11 mouse cellular contexts compared by ENCODE assay signal in the genomic region with DNA sequence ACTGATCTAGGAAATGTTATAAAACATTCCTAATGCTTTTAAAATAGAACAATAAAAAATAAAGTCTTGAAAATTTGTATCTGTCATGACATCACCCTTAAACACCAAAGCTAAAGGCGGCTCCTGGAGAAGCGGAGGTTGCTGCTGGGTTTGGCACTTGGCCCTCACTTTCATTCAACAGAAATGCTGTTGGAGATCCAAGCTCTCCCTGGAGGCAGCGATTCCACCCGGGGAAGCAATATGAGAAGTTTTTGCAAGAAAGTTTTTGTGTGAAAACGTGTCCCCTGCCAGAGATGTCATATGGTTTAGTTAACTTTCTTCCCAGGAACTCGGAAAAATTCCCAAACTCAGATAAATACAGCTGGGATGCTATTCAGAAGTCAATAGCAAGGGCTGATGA. TPM values are rescaled to one million over a fixed set of nuclear protein-coding genes. Genes with fewer than 3 reads are reported as not detected.
DNase-seq lines count a peak whose midpoint lies in the region; ATAC-seq lines count a peak whose summit lies in the region.
"Had no signal": no experiment of that assay in that cellular context is flagged by ENCODE, and none has a peak within 500 bp of the region (broad histone marks: within the 10 kb centered on the region; RNA-seq: fewer than 3 reads in every experiment).

No protein-coding gene starts in this region.

- no peaks in the 10 kb centered on the region for H3K27me3 ChIP-seq in hindbrain, embryonic 13.5 days
- H3K27me3 ChIP-seq in hindbrain, embryonic 10.5 days (ENCODE audit: insufficient read depth, poor library complexity, severe bottlenecking), result no peaks in the 10 kb centered on the region
- no peaks in the 10 kb centered on the region for H3K27me3 ChIP-seq in stomach, embryonic 15.5 days (replicated peaks)
- H3K27me3 ChIP-seq: forebrain, embryonic 12.5 days had no signal

- no peak for DNase-seq in hindbrain, embryonic 10.5 days (ENCODE audit: low spot score)
- peak; percentile 57 to 61 for DNase-seq in right cerebral cortex, postnatal 10 days (ENCODE audit: low spot score in 2 of 2)
- DNase-seq in right cerebral cortex, postnatal 36 days (ENCODE audit: low spot score in 2 of 2), result no peak
- DNase-seq in heart, adult 8-10 months (ENCODE audit: low spot score), result peak; percentile 74
- DNase-seq in layer of hippocampus, adult 9-10 months (ENCODE audit: low spot score), result no peak
- no peak for DNase-seq in embryo, embryonic 10 days (ENCODE audit: low spot score)
- DNase-seq: adrenal gland, postnatal 36 days had no signal

- H3K36me3 ChIP-seq in hindbrain, embryonic 13.5 days, result no peaks in the 10 kb centered on the region
- no peaks in the 10 kb centered on the region for H3K36me3 ChIP-seq in hindbrain, embryonic 10.5 days
- no peaks in the 10 kb centered on the region for H3K36me3 ChIP-seq in stomach, embryonic 15.5 days
- H3K36me3 ChIP-seq: forebrain, embryonic 12.5 days; G1E had no signal

- peak overlapping the region; percentile 31; the same call in 1 of the 2 replicates for H3K27ac ChIP-seq in hindbrain, embryonic 13.5 days
- H3K27ac ChIP-seq in hindbrain, embryonic 10.5 days, result no peak overlapping the region
- peak overlapping the region; percentile 48 for H3K27ac ChIP-seq in stomach, embryonic 15.5 days

- no peak overlapping the region for H3K4me2 ChIP-seq in hindbrain, embryonic 13.5 days
- no peak overlapping the region for H3K4me2 ChIP-seq in stomach, embryonic 15.5 days
- H3K4me2 ChIP-seq: forebrain, embryonic 12.5 days had no signal

- 68% methylated on average over 6 of the region's 6 CpGs for WGBS in hindbrain, embryonic 13.5 days
- WGBS in hindbrain, embryonic 10.5 days, result 82% methylated on average over 6 of the region's 6 CpGs
- WGBS in stomach, embryonic 15.5 days, result 45% methylated on average over 6 of the region's 6 CpGs

- H3K4me1 ChIP-seq in hindbrain, embryonic 13.5 days (replicated peaks), result no peaks in the 10 kb centered on the region; the same call in 1 of the 2 replicates
- peaks cover 8% of the 10 kb centered on the region; the same call in 1 of the 2 replicates for H3K4me1 ChIP-seq in hindbrain, embryonic 10.5 days (replicated peaks)
- 0 out of 2 replicates have a peak, but pooled peaks cover 1% of the 10 kb centered on the region for H3K4me1 ChIP-seq in stomach, embryonic 15.5 days
- H3K4me1 ChIP-seq: forebrain, embryonic 12.5 days had no signal

- H3K9ac ChIP-seq in hindbrain, embryonic 13.5 days, result no peak overlapping the region
- H3K9ac ChIP-seq in stomach, embryonic 15.5 days, result no peak overlapping the region
- H3K9ac ChIP-seq: forebrain, embryonic 12.5 days had no signal

- ATAC-seq in hindbrain, embryonic 13.5 days (ENCODE audit: low FRiP score), result no peak
- no peak for ATAC-seq in stomach, embryonic 15.5 days (ENCODE audit: insufficient read depth, low FRiP score, low read depth)

- H3K4me3 ChIP-seq in hindbrain, embryonic 13.5 days, result no peak overlapping the region
- no peak overlapping the region for H3K4me3 ChIP-seq in hindbrain, embryonic 10.5 days
- no peak overlapping the region for H3K4me3 ChIP-seq in stomach, embryonic 15.5 days (replicated peaks)
- H3K4me3 ChIP-seq: forebrain, embryonic 12.5 days had no signal

- no peaks in the 10 kb centered on the region for H3K9me3 ChIP-seq in hindbrain, embryonic 13.5 days
- no peaks in the 10 kb centered on the region for H3K9me3 ChIP-seq in hindbrain, embryonic 10.5 days
- H3K9me3 ChIP-seq in stomach, embryonic 15.5 days, result no peaks in the 10 kb centered on the region
- H3K9me3 ChIP-seq: forebrain, embryonic 12.5 days had no signal

RNA-seq across cellular contexts. Expression of a gene that starts 51.5 kb away (rescaled TPM):
- polyA plus RNA-seq in hindbrain, embryonic 13.5 days (2015; fragmentation: Nextera tagmentation; extraction: Ambion mirVana), result 22.3 and 24.1 TPM in 2 replicates
- polyA plus RNA-seq in hindbrain, embryonic 10.5 days (2016; fragmentation: Nextera tagmentation; extraction: Ambion mirVana), result 16.0 and 18.1 TPM in 2 replicates
- total RNA-seq in heart, adult 8-10 months (2022), result 10 to 100 TPM; 19.3 to 25.2 (median 22.0) TPM
- polyA plus RNA-seq in stomach, embryonic 15.5 days (2015; fragmentation: Nextera tagmentation; extraction: Ambion mirVana), result 27.7 and 28.9 TPM in 2 replicates
- polyA plus RNA-seq: G1E had no signal

Comparison
In these comparisons a context has a peak if more than half of its experiments do, and no peak if none do; other contexts are left out.
1. DNase-seq: peak in right cerebral cortex, postnatal 10 days (2 of 2) and heart, adult 8-10 months (single experiment); none in hindbrain, embryonic 10.5 days (single experiment), right cerebral cortex, postnatal 36 days (0 of 2), layer of hippocampus, adult 9-10 months (single experiment) and embryo, embryonic 10 days (single experiment).